Mouse (Mus musculus): ENCODE results near the gene Dnm3.

- TF ChIP-seq CTCF (IDR thresholded peaks at IDR 0.05), result no peak
- no peak for TF ChIP-seq EP300 (IDR thresholded peaks at IDR 0.05; ENCODE audit: insufficient read depth, low read depth, low read length)
- TF ChIP-seq POLR2A (IDR thresholded peaks at IDR 0.05; ENCODE audit: insufficient read depth, low read depth, low read length), result no peak
These were observed 225.0 kb downstream of the Dnm3 start for GRCm38 (mm10) chr1:162252869-162253268.

Measured in heart, adult 2 months (tissue).